Mouse (Mus musculus): ENCODE results near the gene Dync1i2.

GRCm38 (mm10) chr2:71291566-71291965 lies 80.1 kb downstream of the Dync1i2 start:
- TF ChIP-seq POLR2A (IDR thresholded peaks at IDR 0.05; ENCODE audit: low read depth, low read length) (no peak), CTCF (conservative IDR thresholded peaks at IDR 0.05 in 1 of 2, IDR thresholded peaks at IDR 0.05 in 1 of 2; ENCODE audit: low read depth in 2 of 2, low read length in 2 of 2) (no peak), ELF1 (IDR thresholded peaks at IDR 0.05; ENCODE audit: low read depth, low read length) (no peak), ZNF384 (IDR thresholded peaks at IDR 0.05; ENCODE audit: low read depth, low read length) (no peak)
